Mouse (Mus musculus): ENCODE results near the gene Sbk2.
"Not testable (repeated sequence)": the region's sequence is repeated elsewhere in the genome, so short reads cannot be mapped to it uniquely, and the experiment has no call there.

Sbk2 gene

DNA sequence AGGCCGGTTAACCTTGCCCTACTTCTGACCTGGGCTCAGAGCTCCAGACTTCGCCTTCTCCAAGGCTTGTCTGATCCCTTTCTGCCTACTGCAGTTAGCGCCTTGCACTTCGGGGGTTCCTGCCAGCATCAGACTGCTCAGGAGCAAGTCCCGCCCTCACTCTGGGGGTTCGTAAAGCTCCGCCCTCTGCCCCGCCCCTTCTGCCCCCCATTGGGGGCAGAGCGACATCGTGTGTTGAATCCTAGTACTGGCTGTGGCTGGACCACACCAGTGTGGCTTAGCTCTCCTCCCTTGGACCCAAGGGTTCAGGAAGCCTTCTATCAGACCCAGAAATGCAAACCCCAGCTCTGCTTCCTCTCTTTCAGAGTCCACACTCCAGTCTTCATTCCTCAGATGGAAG lies at the start of gene Sbk2:
Gene Sbk2, minus strand, starts transcription at position 135 of the 400 bp plus-strand sequence.
- peak; percentile 90 to 91 for DNase-seq

DNA sequence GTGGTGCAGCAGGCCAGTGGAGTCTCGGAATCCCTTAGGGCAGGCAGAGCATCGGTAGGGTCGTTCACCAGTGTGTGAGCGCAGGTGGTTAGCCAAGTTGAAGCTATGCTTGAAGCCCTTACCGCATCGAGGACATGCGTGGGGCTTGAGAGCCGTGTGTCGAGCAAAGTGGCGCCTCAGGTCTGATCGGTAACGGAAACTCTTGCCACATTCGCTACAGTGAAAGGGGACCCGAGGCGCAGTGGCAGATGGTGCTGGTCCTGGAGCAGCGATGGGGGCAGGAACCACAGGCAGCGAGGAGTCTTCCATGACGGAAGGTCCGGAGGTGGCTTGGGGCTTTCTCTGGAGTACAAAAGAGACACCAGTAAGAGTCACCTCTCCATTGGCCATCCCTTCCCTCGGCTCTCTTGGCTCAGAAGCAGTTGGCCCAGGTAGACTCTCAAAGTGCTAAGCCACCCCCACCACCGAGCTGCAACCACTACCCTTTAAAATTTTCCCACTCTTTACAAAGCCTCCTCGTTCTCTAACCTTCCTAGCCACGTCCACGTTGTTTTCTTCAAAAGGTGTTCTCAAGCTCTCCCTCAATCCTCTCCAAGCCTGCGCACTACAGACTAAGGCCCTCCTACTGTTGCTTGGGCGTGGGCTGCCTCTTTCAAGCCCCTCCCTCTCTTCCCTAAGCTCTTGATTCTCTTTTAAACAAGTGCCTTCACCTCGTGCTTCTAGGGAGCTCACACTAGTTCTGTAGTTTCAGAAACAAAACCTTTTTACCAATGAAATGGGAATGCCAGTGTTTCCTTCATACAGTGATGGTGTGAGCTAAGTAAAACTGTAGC lies 48.7 kb upstream of the Sbk2 start:
- DNase-seq = no peak

DNA sequence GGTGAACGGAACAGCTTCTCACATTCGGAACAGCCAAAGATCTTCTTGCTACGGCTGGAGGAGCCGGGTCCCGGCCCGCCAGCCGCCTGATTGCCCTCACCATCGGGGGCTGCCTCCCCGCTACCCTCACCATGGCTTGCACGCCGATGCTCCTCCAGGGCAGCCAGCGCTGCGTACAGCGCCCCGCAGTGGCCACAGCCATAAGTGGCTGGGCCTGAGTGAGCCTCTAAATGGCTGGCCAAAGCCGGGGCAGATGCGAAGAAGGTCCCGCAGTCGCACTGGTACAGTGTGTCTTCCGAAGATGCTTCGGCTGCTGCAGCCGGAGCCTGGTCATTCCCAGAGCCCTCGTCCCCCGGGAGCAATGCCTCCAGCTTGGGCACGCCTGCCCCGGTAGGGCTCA lies 44.0 kb upstream of the Sbk2 start:
- no peak for DNase-seq

DNA sequence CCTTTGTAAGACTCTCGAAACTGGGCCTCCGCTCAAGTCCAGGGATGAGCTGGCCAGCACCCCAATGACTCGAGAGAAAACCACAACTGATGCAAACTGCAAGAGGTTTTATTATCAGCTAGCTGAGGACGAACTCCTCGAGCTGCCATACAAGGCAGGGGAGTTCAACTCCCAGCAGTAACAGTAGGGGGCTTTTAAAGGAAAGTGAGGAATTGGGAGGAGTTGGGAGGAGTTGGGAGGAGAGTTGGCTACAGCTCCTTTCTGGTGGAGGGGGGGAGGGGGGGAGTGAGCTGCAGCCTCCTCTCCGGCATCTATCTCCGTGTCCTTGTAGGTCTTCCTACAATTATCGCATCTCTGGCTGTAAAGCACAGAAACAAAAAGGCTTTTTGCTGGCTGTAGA lies 38.7 kb upstream of the Sbk2 start:
- DNase-seq = not testable (repeated sequence)

DNA sequence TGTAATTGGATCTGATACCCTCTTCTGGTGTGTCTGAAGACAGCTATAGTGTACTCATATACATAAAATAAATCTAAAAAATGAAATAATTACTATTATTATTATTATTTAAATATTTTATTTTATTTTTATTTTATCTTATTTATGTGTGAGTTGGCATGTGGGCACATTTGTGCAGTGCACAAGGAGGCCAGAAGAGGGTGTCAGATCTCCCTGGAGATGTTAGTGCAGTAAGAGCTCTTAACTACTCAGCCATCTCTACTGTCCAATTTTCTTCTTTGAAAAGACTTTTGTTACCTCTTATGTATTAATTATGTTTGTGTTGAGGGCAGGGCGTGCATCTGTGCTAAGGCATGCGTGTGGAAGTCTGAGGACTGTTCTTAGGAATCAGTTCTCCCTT lies 35.7 kb upstream of the Sbk2 start:
- peak; percentile 44 to 50 for DNase-seq

DNA sequence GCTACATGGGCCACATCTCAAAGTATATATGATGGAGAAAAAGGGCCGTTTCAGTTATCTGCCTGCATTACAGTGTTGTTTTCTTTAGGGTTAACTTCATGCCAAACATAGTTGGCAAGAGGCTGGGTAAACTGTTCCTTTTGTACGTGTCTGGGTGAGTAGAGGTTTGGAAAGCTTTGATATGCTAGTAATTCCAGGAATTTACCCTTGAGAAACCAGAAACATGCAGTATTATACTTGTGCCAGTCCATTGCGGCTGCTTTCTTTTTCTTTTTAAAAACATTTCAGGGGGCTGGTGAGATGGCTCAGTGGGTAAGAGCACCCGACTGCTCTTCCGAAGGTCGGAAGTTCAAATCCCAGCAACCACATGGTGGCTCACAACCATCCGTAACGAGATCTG lies 32.7 kb upstream of the Sbk2 start:
- DNase-seq = no peak

DNA sequence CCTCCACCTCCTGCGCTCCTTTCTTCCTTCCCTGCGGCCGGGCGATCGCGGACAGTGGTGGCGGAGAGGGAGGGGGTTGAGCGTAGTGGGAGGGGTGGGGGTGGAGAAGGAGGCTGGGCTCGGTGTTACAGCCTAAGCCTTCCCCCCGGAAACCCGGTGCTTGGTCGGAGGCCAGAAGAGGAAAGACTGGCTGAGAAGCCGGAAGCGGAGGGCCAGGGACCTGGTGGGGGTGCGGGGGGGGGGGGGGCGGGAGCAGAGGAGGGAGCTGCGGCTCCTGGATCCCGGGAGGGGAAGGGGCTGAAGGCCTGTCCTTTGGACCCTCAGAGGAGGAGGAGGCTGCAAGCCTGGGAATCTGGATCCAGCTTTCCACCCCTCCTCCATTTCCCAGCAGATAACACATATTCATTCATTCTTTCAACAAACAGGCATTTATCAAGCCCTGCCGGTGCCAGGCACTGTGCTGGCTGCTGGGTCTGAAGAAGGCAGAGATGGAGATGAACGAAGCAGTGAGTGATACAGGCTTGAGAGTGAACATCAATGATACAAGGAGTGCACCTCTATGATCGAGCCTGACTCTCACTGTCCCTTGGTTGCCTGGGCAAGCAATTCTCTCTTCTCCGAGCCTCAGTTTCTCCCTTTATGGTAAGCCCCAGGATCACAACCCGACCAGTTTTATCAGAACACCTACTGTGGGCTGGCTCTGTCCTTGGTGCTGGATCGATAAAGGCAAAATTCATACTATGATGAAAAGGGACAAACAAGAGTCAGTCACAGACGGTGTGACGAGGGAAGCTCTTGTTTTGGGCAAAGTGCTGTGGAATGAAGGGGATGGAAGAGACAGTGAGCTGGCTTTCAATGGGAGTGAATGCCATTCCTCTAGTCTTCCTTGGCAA lies 32.0 kb upstream of the Sbk2 start, which contains the start of gene Zfp579:
Gene Zfp579, minus strand, starts transcription at position 156 of the 893 bp plus-strand sequence.
- DNase-seq = peak; percentile 96 to 97

DNA sequence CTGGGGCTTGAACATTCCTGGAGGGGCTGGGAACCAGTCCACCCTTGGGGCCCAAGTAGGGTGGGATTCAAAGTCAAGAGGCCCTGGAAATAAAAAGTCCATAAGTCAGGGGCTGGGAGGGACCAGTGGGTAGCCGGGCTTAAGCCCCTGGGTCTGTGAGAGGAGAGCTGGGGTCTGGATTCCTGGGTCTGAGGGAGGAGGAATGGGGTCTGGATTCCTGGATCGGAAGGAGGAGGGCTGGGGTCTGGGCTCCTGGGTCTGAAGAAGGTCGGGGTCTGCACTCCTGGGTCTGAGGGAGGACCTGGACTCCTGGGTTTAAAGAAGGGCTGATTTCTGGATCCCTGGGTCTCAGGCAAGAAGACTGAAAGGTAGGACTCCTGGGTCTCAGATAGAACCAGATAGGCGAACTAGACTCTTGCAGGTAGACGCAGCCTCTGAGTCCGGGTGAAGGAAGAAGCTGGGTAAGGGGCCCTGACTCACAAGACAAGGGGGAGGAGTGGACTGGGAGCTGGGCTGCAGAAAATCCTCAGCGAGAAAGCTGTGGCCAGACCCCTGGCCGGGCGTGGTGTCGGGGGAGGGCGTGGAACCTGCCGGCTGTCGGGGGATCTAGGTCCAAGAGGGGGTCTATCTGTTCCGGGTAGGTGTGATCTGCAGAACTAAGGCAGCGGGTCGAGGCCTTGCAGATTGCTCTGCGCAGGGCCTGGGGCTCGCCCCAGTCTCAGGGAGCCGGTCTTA lies 31.2 kb upstream of the Sbk2 start:
- no peak for DNase-seq

DNA sequence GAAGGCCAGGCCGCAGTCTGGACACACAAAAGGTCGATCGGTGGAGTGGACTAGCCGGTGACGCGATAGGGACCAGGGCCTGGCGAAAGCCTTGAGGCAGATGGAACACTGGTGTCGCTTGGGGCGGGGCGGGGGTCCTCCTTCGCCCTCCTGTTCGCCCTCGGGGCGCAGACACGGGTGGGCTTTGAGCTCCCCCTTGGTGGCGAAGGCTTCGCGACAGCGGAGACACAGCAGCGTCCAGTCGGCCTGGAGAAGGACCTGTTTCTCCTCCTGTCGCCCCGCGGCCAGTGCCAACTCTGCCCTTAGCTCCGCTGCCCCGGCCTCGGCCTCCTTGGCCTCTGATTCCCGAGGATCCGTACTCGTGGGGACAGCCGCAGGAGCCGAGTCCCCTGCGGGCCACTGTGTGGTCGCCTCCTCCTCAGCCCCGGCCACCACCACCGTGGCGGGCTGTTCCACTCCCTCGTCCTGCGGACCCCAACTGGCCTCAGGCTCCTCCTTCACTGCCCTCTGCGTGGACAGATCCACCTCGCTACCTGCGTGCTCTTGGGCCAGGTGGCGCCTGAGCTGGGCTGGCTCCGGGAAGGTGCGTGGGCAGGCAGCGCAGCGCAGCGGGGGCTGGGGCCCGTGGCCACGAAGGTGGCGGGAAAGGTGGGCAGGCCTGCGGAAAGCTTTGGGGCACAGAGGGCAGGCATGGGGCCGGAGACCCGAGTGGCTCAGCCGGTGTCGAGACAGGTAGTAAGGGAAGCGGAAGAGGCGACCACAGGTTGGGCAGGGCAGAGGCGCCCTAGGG lies 30.0 kb upstream of the Sbk2 start:
- peak in 1 of 2 experiments; percentile 18 for DNase-seq

DNA sequence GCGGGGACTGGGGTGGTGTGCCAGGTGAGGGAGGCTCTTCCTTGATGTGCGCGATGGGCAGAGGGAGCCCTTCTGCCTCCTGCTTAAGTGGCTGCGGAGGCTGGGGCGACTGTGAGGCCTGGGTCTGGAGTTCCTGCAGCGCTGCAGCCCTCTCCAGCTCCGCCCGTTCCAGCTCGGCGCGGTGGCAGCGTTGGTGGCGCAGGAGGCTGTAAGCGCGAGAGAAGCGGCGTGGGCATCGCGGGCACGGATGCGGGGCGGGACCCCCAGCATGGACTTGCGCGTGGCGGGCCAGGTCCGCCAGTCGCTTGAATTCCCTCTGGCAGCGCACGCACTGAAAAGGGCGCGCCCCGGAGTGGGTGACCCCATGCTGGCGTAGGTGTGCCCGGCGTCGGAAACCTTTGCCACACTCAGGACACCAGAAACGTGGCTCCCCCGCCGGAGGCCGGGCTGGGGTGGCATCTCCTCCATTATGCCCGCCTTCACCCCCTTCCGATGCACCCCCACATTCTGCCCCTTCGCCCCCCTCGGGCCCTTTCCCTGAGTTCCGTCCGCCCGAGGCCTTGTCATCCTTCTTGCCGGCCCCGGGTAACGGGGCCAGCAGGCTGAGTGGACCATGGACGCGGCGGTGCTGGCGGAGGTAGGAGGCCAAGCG lies 29.3 kb upstream of the Sbk2 start:
- DNase-seq = no peak

DNA sequence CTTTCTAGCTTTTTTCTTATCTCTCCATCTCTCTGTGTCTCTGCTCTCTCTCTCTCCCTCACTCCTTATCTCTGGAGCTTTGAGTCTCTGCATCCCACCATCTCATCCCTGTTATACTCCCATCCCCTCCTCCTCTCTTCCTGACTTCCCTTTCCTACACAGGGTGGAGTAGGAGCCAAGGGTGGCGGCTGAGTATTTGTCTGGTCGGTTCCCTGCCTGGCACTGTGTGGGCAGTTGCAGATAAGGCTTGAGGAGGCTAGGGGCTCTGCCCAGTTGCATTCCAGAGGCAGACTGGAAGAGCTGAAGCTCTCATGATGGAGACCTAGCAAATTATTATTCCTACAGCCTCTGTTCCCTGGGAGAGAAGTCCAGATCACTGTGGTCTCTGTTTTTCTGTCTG lies 24.0 kb upstream of the Sbk2 start:
- DNase-seq = no peak

DNA sequence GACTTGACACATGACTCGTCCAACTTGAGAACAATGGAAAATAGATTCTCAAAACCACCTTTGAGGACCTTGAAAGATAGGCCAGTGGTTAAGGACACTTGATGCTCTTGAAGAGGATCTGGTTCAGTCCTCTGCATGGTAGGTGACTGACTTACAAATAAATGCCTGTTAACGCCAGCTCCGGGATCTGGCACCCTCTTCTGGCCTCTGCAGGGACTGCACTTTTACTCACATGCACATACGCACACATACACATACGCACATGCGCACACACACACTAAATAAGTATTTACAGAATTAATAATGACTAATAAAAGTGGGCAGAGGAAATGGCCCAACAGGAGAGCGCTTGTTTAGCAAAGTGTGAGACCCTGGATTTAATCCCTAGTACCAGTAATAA lies 12.6 kb upstream of the Sbk2 start:
- no peak for DNase-seq

DNA sequence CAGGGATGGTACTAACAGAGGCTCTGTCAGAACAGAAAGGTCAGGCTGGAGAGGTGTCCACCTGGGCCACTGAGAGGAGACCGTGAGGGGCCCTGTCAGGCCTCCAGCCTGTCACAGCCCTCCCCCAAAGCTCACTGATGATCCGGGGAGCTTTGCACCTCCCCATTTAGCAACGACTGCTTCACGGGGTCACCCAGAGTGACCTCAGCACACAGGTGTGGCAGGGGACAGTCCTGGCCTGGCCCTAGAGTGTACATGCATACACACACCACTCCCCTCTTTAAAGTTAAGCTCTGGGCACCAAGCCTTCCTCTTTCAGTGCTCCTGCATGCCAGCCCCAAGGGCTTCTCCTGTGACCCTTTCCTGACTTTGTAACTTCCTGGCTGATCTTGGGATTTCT lies 11.2 kb upstream of the Sbk2 start:
- no peak for DNase-seq

DNA sequence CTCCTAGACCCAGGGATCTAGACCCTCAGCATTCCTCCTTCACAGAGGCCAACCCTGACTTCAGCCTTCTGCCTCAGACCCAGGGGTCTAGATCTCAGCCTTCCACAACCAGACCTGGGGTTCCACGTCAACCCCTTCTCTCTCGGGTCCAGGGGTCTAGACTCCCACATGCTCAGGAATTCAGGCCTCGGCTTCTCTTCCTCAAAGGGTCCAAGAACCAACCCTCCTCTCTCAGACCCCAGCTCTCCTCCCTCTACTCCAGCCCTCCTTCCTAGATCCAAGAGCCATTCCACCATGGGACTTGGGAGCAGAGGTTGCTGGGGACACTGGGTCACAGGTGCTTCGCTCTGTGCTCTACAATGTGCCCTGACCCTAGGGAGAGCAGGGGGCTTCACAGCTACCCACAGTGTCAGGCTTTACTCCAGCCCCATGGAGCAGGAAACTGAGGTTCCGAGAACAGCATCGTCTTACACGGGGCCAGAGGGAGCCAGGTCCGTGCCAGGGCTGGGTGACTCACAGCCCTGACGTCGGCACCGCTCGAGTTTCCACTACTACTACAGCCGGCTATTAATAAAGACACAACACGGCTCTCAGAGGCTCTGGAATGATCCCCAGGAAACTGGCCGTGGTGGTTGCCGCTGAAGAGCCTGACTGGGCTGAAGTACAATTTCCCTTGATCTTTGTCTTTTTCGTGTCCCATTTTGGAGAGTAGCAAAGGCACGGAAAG lies 8.3 kb upstream of the Sbk2 start:
- peak in 1 of 2 experiments; percentile 31 for DNase-seq

DNA sequence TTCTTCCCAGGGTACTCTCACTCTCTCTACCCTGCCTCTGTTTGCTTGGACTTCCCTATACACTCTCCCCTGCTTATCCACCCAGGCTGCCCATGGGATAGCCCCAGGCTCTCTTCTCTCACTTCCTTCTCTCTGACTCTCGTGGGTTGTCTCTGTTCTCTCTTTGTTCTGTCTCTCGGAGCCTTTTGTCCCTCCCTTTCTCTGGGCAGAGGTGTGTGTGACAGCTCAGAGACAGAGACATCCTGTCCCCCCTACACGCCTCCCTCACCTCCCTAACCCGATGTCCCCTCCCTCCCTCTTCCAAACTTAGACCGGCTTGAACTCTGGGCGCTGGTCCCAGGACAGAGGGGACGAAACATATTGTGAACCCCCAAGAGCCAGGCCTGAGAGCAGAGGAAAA lies 7.5 kb upstream of the Sbk2 start:
- peak in 1 of 2 experiments; percentile 21 for DNase-seq

DNA sequence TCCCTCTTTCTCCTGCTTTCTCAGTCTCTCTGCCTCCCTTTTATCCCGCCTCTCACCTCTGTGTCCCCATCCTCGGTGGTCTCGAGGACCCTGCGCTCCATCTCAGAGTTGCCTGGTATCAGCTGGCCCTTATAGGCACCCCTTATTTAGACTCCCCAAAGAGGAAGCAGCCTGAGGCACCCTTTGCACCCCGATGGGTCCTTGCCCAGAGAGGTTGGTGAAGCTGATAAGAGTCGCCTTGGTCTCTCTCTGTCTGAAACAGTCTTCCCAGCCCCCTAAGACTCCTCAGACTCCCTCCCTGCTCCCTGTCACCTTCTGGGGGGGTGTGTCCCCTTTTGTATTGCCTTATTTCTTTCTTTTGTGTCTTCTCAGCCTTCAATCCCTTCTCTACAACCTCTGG lies 6.9 kb upstream of the Sbk2 start, which contains the start of gene Sbk3:
Gene Sbk3, minus strand, starts transcription at position 101 of the 400 bp plus-strand sequence.
- no peak for DNase-seq

DNA sequence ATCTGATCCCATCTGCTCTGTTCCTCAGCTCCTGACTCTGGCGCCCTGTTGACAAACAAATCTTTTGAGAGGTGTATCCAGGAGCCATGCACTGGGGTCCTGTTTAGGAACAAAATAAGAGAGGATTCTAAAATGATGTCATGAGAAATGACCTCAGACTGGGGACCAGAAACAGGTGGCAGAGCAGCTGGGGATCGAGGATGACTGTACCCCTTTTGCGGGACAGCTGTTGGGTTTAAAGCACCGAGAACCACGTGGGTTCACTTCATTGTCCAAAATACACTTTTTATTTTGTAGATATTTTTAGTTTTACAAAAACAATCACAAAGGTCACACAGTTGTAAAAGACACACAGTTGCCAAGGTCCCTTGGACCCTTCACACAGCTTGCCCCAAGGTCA lies 782 bp upstream of the Sbk2 start:
- DNase-seq = no peak

DNA sequence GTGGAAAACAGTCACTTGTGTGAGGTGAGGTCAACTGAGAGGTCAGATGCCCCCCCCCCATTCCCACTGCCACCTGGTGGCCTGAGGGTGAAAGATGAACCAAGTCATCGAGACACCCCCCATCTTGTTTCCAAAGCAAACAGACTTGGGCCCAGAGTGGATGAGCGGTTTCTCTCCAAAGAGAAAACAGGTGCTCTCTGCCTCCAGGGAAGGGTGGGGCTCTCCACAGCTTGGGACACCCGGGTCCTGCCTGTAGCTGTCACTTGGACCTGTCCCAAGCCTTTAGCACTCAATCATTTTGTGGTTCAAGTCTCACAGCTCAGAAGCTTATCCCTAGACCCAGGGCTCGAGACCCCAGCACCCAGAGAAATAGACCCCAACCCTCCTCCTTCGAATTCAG lies 679 bp downstream of the Sbk2 start:
- no peak for DNase-seq

DNA sequence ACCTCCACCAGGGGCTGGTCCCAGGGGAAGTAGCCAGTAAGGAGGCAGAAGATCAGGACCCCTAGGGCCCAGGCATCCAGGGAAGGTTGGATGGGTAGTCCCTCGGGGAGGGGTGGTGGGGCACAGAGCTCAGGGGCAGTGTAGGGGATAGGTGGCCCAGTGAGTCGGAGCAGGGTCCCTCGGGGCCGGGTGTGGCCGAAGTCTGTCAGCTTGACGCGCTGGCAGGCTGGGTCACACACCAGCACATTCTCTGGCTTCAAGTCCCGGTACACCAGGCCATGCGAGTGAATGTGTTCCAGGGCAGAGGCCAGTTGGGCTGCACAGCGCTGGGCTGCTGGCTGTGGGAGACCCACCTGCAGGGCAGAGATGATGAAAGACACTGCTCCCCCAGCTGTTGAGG lies 6.8 kb downstream of the Sbk2 start:
- DNase-seq = no peak

DNA sequence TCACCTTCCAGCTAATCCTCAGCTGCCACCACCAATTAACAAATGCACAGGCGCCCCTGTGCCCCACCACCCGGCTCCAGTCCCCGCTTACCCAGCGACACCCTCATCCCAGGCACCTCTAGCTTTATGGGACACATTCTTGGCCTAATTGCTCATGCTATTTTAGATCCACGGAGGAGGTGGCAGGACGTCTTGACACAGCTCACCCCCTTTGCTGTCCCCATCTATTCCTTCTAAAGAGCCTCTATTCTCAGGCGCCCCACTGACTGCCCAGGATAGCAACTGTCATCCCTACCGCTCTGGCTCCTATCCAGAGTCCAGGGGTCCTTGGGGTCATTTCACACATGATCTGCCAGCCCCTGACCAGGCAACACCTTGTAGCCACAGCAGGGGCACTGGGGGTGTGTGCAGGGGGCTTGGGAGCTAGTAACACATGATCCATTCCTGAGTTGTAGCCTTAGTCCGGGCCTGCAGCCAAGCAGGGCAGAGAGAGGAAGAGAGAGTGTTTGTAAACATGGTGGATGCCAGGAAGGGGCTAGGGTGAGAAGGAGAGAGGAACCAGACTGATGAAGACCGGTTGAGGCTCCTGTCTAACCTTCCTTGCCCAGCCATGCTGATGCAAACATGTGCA lies 10.3 kb downstream of the Sbk2 start:
- no peak for DNase-seq

Measured in kidney, postnatal 4 days (tissue).